Mouse (Mus musculus) neural tube, embryonic 14.5 days (tissue): ENCODE results near the gene Kctd20. TPM values are rescaled to one million over a fixed set of nuclear protein-coding genes. Genes with fewer than 3 reads are reported as not detected.

ENCODE experiments used
- ATAC-seq: fragments of 200-750 bp; cut with Nextera tagmentation; 2 replicates; pipeline ENCODE4 v1.8.0; 2017; ENCODE audit warnings: low read depth, mild to moderate bottlenecking, moderate TSS enrichment, moderate library complexity
- H3K27ac ChIP-seq: fragments of 300-500 bp; sonication (generic); 2 replicates; pipeline ENCODE4 v1.5.1; 2014; ENCODE audit warnings: low read depth, mild to moderate bottlenecking, control low read depth, low read length, moderate library complexity, mixed read lengths
- H3K27me3 ChIP-seq: fragments of 300-500 bp; sonication (generic); 2 replicates; pipeline ENCODE4 v1.6.1; 2014; ENCODE audit warnings: low read length; ENCODE audit not compliant: control insufficient read depth, insufficient read depth
- H3K36me3 ChIP-seq: fragments of 300-500 bp; sonication (generic); 2 replicates; pipeline ENCODE4 v1.6.1; 2014; ENCODE audit warnings: low read length, mixed read lengths; ENCODE audit not compliant: control insufficient read depth, insufficient read depth
- H3K4me1 ChIP-seq: fragments of 300-500 bp; sonication (generic); 2 replicates; pipeline ENCODE4 v1.6.1; 2014; ENCODE audit warnings: low read length; ENCODE audit not compliant: control insufficient read depth, insufficient read depth
- H3K4me2 ChIP-seq: fragments of 300-500 bp; sonication (generic); 2 replicates; pipeline ENCODE4 v1.6.1; 2014; ENCODE audit warnings: mild to moderate bottlenecking, low read depth, low read length, control low read depth
- H3K4me3 ChIP-seq: fragments of 300-500 bp; sonication (generic); 2 replicates; pipeline ENCODE4 v1.5.1; 2014; ENCODE audit warnings: low read depth, low read length, control low read depth, mixed read lengths
- H3K9ac ChIP-seq: fragments of 300-500 bp; sonication (generic); replicated peaks from 2 replicates; pipeline ENCODE4 v1.6.1; 2014; ENCODE audit warnings: low read depth, mild to moderate bottlenecking, control low read depth, low read length, mixed read lengths
- H3K9me3 ChIP-seq: fragments of 300-500 bp; sonication (generic); 2 replicates; pipeline ENCODE4 v1.6.1; 2016; ENCODE audit warnings: low read length; ENCODE audit not compliant: control insufficient read depth
- WGBS: fragments of 180-500 bp; shearing (Covaris S2); extraction: QIAGEN DNeasy Blood & Tissue Kit; methylation state at CpG from one replicate; pipeline ENCODE4 v1.1.7; 2014; 5-methylcytosine and 5-hydroxymethylcytosine counted together
- polyA plus RNA-seq: library from polyadenylated mRNA; unstranded; fragments of >200 nt; fragmentation: Nextera tagmentation; extraction: Ambion mirVana; gene quantifications from 2 replicates; pipeline ENCODE4 v1.2.1, GENCODE M21; 2014

The Kctd20 gene
- polyA plus RNA-seq, 1 experiment from 2014 or later: 66.6 TPM

DNA sequence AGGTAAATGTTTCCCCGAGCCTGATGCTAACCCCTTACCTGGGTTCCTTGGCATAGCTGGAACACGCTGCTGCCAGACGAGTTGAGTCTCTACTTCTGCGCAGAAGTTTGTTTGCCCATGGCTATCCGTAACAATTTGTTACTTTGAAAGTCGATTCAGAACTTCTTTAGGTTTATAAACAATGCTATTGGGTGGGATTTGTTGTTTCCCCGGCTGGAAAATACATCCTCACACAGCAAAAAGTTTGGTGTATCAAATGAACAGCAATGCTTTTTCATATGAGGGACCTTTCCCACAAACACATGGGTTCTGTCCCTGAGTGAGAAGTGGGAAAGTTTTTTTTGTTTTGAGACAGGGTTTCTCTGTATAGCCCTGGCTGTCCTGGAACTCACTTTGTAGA, 8.0 kb upstream of the Kctd20 start, which contains the start of gene Pxt1:
Pxt1 (minus strand) TSS at position 101 of the 400 bp plus-strand sequence.
- ATAC-seq: no peak
- Histone ChIP-seq H3K4me1 (no peaks in the 10 kb centered on the region), H3K9me3 (no peaks in the 10 kb centered on the region), H3K27me3 (no peaks in the 10 kb centered on the region), H3K4me3 (no peak within 1 kb of the TSS), H3K36me3 (no peaks in the 10 kb centered on the region), H3K4me2 (no peak within 1 kb of the TSS), H3K27ac (no peak within 1 kb of the TSS), H3K9ac (no peak within 1 kb of the TSS)
- WGBS: 93% methylated on average over 7 of the region's 7 CpGs

GRCm38 (mm10) chr17:28944481-28944880, 7.3 kb upstream of the Kctd20 start:
- H3K9me3 ChIP-seq: no peaks in the 10 kb centered on the region
- H3K4me2 ChIP-seq: no peak overlapping the region
- no peak overlapping the region for H3K4me3 ChIP-seq
- no peaks in the 10 kb centered on the region for H3K36me3 ChIP-seq
- H3K9ac ChIP-seq: no peak overlapping the region
- no peak overlapping the region for H3K27ac ChIP-seq
- no peaks in the 10 kb centered on the region for H3K4me1 ChIP-seq
- no peaks in the 10 kb centered on the region for H3K27me3 ChIP-seq
- no peak for ATAC-seq
- whole genome bisulfite sequencing: 94% methylated on average over 7 of the region's 7 CpGs

DNA sequence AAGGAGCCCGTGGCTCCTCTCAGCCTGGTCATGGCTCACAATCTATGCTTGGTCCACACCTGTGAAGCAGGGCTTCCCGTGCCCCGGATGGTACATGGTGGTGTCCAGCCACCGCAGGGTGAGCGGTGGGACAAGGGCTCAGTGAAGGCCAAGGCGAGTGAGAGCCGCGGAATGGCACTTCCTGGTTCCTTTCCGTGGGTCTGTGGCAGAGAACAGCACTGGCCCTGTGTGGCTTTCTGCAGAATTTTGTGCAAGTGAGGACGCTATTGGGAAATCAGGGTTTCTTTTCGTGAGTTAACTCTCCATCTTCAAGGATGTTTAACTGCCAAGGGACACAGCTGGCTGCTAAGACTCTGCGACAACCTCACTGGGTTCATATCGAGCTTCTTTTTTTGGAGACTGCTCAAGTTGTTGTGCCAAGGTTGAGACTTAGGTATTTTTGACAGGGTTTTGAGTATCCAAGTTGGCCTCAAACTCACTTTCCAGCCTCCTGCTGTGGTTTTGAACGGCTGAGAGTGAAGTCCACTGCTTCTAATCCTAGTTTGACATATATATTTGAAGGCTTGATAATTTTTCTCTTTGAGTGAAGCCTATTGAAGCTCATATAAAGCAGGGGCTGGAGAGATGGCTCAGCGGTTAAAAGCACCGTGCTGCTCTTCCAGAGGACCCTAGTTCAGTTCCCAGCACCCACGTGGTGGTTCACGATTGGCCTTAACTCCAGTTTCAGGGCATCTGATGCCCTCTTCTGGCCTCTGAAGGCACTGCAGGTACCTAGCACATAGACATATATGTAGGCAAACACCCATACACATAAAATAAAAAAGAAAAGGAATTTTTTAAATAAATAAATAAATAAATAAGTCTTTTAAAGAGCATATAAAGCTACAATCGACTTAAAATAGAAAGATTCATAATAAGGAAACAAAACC, 4.5 kb upstream of the Kctd20 start:
- Histone ChIP-seq H3K9ac (no peak overlapping the region), H3K9me3 (no peaks in the 10 kb centered on the region), H3K36me3 (no peaks in the 10 kb centered on the region), H3K4me1 (peaks cover 9% of the 10 kb centered on the region; the same call in 1 of the 2 replicates), H3K4me3 (no peak overlapping the region), H3K27ac (no peak overlapping the region), H3K27me3 (no peaks in the 10 kb centered on the region), H3K4me2 (no peak overlapping the region)
- no peak for ATAC-seq
- 96% methylated on average over 19 of the region's 19 CpGs for WGBS

- no peak for ATAC-seq
- Histone ChIP-seq H3K4me3 (no peak overlapping the region), H3K27me3 (no peaks in the 10 kb centered on the region), H3K36me3 (no peaks in the 10 kb centered on the region), H3K9me3 (no peaks in the 10 kb centered on the region), H3K4me1 (peaks cover 14% of the 10 kb centered on the region), H3K27ac (no peak overlapping the region), H3K9ac (no peak overlapping the region), H3K4me2 (no peak overlapping the region)
- 86% methylated on average over 4 of the region's 4 CpGs for WGBS
Observed at GRCm38 (mm10) chr17:28948661-28949060, 3.1 kb upstream of the Kctd20 start.

DNA sequence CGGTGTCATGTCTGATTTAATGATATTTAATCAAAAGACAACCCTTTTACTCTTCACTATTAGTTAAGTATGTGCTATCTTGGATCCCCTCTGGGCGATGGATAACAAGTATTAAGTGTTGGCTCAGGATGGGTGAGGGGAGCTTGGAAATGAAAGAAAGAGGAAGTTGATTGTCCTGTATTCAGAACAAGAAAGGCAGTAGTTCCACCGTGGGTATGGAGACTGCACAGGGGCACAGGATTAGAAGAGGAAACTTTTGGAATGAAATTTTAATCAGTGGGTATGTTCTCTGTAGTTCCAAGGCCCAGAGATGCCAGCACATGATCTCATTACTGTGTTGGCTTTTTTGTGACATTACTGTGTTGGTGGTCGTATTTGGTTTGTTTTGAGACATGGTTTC, 999 bp upstream of the Kctd20 start:
- H3K9ac ChIP-seq: no peak overlapping the region
- no peaks in the 10 kb centered on the region for H3K9me3 ChIP-seq
- H3K4me1 ChIP-seq: peaks cover 22% of the 10 kb centered on the region
- 81% methylated on average over 4 of the region's 4 CpGs for WGBS
- ATAC-seq: no peak
- no peaks in the 10 kb centered on the region for H3K36me3 ChIP-seq
- H3K4me3 ChIP-seq: no peak overlapping the region
- no peaks in the 10 kb centered on the region for H3K27me3 ChIP-seq
- H3K4me2 ChIP-seq: no peak overlapping the region
- H3K27ac ChIP-seq: no peak overlapping the region

DNA sequence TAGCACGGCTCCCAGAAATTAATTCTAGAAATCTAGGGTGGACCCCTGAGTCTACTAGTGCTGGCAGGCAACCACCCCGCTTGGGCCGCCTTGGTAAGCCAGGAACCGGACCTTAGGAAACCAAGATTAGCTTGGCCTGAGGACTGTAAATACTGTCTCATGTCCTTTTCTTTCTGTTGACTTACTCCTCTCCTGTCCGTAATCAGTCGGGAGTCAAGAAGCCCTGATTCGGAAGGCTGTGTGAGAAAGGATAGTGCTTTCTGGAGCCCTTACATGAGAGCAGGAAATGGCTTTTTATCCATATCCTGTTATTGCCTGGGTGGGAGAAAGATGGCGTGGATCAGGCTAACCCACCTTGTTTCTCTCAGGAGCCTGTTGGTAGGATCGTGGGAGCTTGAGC, 1.5 kb downstream of the Kctd20 start:
- no peak for ATAC-seq
- H3K27ac ChIP-seq: no peak overlapping the region
- no peaks in the 10 kb centered on the region for H3K9me3 ChIP-seq
- H3K9ac ChIP-seq: peak overlapping the region; percentile 83
- no peaks in the 10 kb centered on the region for H3K27me3 ChIP-seq
- no peaks in the 10 kb centered on the region for H3K36me3 ChIP-seq
- peak overlapping the region; percentile 75 for H3K4me3 ChIP-seq
- H3K4me1 ChIP-seq: peaks cover 22% of the 10 kb centered on the region
- 21% methylated on average over 9 of the region's 9 CpGs for WGBS
- H3K4me2 ChIP-seq: peak overlapping the region; percentile 79

DNA sequence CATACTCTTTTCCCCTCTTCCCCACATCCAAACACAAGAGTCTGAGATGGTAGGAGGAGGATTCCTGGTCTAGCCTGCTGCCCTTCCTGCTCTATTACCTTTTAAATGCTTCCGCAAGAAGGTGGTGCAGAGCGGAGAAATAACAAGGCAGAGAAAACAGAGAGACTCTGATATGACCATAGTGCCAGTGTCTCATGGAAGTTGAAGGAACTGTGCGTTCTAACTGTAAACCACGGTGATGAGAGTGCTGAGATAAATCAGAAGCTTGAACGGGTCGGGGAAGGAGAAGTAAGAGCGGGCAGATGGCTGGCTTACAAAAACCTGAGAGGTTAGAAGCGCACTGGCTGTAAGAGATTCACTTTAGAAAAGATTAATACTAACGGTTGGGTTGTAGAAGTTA, 2.7 kb downstream of the Kctd20 start:
- Histone ChIP-seq H3K4me2 (peak overlapping the region; percentile 79; the same call in 1 of the 2 replicates), H3K9ac (no peak overlapping the region)

GRCm38 (mm10) chr17:28960597-28960996, 8.8 kb downstream of the Kctd20 start:
- Histone ChIP-seq H3K36me3 (peaks cover 41% of the 10 kb centered on the region), H3K4me2 (no peak overlapping the region), H3K9me3 (no peaks in the 10 kb centered on the region), H3K27me3 (no peaks in the 10 kb centered on the region), H3K4me1 (no peaks in the 10 kb centered on the region), H3K4me3 (no peak overlapping the region), H3K27ac (no peak overlapping the region), H3K9ac (no peak overlapping the region)
- WGBS: 89% methylated on average over 10 of the region's 10 CpGs
- no peak for ATAC-seq

More for the DNA sequence above, 2.7 kb downstream of the Kctd20 start:
- 96% methylated on average over 9 of the region's 9 CpGs for WGBS
- H3K27ac ChIP-seq: no peak overlapping the region
- H3K36me3 ChIP-seq: no peaks in the 10 kb centered on the region
- no peaks in the 10 kb centered on the region for H3K9me3 ChIP-seq
- H3K4me1 ChIP-seq: peaks cover 22% of the 10 kb centered on the region
- no peak for ATAC-seq
- H3K4me3 ChIP-seq: no peak overlapping the region
- no peaks in the 10 kb centered on the region for H3K27me3 ChIP-seq

GRCm38 (mm10) chr17:28961596-28961995, 9.8 kb downstream of the Kctd20 start:
- no peaks in the 10 kb centered on the region for H3K27me3 ChIP-seq
- peaks cover 47% of the 10 kb centered on the region for H3K36me3 ChIP-seq
- 92% methylated on average over 10 of the region's 10 CpGs for WGBS
- no peaks in the 10 kb centered on the region for H3K4me1 ChIP-seq
- no peak for ATAC-seq
- H3K9me3 ChIP-seq: no peaks in the 10 kb centered on the region
- H3K4me2 ChIP-seq: no peak overlapping the region
- H3K27ac ChIP-seq: no peak overlapping the region
- no peak overlapping the region for H3K4me3 ChIP-seq
- H3K9ac ChIP-seq: no peak overlapping the region
